Mouse (Mus musculus) macrophage (primary cell): ENCODE results near the gene Rab26. TPM values are rescaled to one million over a fixed set of nuclear protein-coding genes. Genes with fewer than 3 reads are reported as not detected.

Experiments used
- H3K27ac ChIP-seq: fragments of 350-480 bp; formaldehyde crosslinking; 2 replicates; pipeline ENCODE4 v1.9.0; 2021
- H3K36me3 ChIP-seq: fragments of 350-480 bp; formaldehyde crosslinking; 2 replicates; pipeline ENCODE4 v1.9.0; 2021; ENCODE audit errors: inconsistent target
- H3K4me3 ChIP-seq: fragments of 350-480 bp; formaldehyde crosslinking; 2 replicates; pipeline ENCODE4 v1.9.0; 2021; ENCODE audit errors: inconsistent target
- H3K79me2 ChIP-seq: fragments of 350-480 bp; formaldehyde crosslinking; 2 replicates; pipeline ENCODE4 v1.9.0; 2021; ENCODE audit errors: inconsistent target
- WGBS: methylation state at CpG from one replicate; pipeline ENCODE4 v1.1.7; 2026; ENCODE audit warnings: inconsistent platforms; ENCODE audit not compliant: missing documents; 5-methylcytosine and 5-hydroxymethylcytosine counted together
- polyA plus RNA-seq: library from polyadenylated mRNA; stranded (reverse); fragments of 250-400 nt; gene quantifications from 3 replicates; pipeline ENCODE4 v1.2.4, GENCODE M21; 2018; ENCODE audit warnings: inconsistent platforms
- total RNA-seq, 78 experiments: library from RNA; depleted of rRNA; stranded (reverse); fragments of 250-400 nt; gene quantifications; 1 replicate in 9 of 78; 2 replicates in 24 of 78; 3 replicates in 43 of 78; 4 replicates in 2 of 78; pipeline ENCODE4 v1.2.4; 2018; ENCODE audit warnings: inconsistent platforms in 56 of 78

The Rab26 gene
- 1 to 10 TPM in 15 of 26 experiments, under 1 TPM in 6, not detected in 5; 0.63 to 4.8 (median 2.2) TPM for total RNA-seq (2018; cell fraction: chromatin; rRNA removed)
- total RNA-seq (2018; cell fraction: cytosol; rRNA removed), result under 1 TPM in 6 of 26 experiments, not detected in 20; 0.05 to 0.23 (median 0.14) TPM
- 1 to 10 TPM in 10 of 26 experiments, under 1 TPM in 13, not detected in 3; 0.52 to 1.9 (median 0.94) TPM for total RNA-seq (2018; cell fraction: nucleus; rRNA removed)
- not detected in 3 replicates for polyA plus RNA-seq

DNA sequence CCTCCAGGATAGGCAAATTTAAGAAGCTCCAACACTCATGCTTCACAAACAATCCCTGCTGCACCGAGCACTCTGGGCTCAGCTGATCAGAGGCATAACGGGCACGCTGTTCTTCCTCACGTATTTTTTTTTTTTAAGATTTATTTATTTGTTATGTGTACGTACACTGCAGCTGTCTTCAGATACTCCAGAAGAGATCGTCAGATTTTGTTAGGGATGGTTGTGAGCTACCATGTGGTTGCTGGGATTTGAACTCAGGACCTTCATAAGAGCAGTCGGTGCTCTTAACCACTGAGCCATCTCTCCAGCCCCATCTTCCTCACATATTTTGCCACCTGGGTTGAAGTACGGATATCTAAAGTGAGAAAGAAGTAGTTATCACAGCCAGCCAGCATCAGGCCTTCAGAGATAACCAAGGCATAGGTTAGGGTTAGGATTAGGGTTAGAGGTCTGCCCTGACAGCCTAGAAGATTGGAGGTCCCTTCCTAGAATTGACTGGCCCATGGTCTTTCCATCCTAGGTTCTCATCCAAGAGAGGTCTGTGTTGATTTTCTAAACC, at the start of gene Rab26:
Gene Rab26, minus strand, starts transcription at position 51 of the 559 bp plus-strand sequence.
- no peak within 1 kb of the TSS for H3K27ac ChIP-seq
- WGBS, result 91% methylated on average over 7 of the region's 8 CpGs
- no peaks in the 10 kb centered on the region for H3K36me3 ChIP-seq
- peaks cover 11% of the 10 kb centered on the region; the same call in 1 of the 2 replicates for H3K79me2 ChIP-seq
- H3K4me3 ChIP-seq, result no peak within 1 kb of the TSS

DNA sequence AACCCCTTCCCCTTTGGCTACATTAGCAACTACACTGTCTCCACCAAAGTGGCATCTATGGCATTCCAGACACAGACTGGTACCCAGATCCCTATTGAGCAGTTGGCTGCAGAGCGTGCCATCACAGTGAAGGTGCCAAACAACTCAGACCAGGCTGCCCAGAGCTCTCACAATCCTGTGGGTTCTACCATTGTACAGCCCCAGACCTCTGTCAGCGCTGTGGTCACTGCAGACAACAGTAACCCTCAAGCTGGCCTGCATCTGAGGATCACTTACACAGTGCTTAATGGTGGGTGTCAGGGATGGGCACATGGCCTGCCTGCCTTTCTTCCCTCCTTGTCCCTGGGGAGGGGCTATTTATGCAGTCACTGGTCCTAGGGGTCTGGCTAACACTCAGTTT, 46.3 kb upstream of the Rab26 start:
- no peak overlapping the region for H3K4me3 ChIP-seq
- no peaks in the 10 kb centered on the region for H3K79me2 ChIP-seq
- WGBS, result 100% methylated on average over 2 of the region's 2 CpGs
- H3K27ac ChIP-seq, result no peak overlapping the region
- peaks cover 40% of the 10 kb centered on the region; the same call in 1 of the 2 replicates for H3K36me3 ChIP-seq

DNA sequence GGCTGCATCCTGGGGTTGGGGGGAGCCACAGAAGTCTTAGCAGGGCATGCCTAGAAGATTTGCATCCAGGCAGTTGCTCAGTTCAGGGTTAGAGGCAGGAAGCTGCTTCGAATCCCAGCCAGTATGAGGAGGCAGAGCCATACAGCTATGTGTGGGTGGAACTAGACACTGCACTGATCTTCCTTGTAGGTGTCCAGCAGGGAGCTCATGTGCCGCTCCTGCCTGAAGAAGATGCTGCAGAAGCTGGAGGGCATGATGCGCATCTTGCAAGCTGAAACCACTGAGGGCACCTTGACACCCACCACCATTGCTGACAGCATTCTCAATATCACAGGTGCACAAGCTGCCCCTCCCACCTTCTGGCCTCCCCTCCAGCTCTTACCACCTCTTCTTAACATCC, 45.5 kb upstream of the Rab26 start:
- WGBS, result 87% methylated on average over 3 of the region's 3 CpGs
- Histone ChIP-seq H3K27ac (no peak overlapping the region), H3K79me2 (no peaks in the 10 kb centered on the region), H3K36me3 (peaks cover 40% of the 10 kb centered on the region; the same call in 1 of the 2 replicates), H3K4me3 (no peak overlapping the region)

DNA sequence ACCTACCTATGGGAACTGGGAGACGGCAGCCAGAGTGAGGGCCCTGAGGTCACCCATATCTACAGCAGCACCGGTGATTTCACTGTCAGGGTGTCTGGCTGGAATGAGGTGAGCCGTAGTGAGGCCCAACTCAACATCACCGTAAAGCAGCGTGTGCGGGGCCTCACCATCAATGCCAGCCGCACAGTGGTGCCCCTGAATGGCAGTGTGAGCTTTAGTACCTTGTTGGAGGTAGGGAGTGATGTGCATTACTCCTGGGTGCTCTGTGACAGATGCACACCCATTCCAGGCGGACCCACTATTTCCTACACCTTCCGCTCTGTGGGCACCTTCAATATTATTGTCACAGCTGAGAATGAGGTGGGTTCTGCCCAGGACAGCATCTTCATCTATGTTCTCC, 39.8 kb upstream of the Rab26 start:
- WGBS, result 95% methylated on average over 9 of the region's 9 CpGs
- peaks cover 65% of the 10 kb centered on the region; the same call in 1 of the 2 replicates for H3K36me3 ChIP-seq
- no peak overlapping the region for H3K4me3 ChIP-seq
- no peak overlapping the region for H3K27ac ChIP-seq
- H3K79me2 ChIP-seq, result no peaks in the 10 kb centered on the region

DNA sequence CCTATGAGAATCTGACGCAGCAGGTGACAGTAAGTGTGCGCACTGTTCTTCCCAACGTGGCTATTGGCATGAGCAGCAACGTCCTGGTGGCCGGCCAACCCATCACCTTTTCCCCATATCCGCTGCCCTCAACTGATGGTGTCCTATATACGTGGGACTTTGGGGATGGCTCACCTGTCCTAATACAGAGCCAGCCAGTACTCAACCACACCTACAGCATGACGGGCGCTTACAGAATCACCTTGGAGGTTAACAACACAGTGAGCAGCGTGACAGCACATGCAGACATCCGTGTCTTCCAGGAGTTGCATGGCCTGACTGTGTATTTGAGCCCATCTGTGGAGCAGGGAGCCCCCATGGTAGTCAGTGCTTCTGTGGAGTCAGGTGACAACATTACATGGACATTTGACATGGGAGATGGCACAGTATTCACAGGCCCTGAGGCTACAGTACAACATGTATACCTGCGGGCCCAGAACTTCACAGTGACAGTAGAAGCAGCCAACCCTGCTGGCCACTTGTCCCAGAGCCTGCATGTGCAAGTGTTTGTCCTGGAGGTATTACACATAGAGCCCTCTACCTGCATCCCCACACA, 38.7 kb upstream of the Rab26 start:
- Histone ChIP-seq H3K4me3 (no peak overlapping the region), H3K27ac (no peak overlapping the region), H3K36me3 (peaks cover 61% of the 10 kb centered on the region; the same call in 1 of the 2 replicates), H3K79me2 (no peaks in the 10 kb centered on the region)
- 92% methylated on average over 12 of the region's 12 CpGs for WGBS

DNA sequence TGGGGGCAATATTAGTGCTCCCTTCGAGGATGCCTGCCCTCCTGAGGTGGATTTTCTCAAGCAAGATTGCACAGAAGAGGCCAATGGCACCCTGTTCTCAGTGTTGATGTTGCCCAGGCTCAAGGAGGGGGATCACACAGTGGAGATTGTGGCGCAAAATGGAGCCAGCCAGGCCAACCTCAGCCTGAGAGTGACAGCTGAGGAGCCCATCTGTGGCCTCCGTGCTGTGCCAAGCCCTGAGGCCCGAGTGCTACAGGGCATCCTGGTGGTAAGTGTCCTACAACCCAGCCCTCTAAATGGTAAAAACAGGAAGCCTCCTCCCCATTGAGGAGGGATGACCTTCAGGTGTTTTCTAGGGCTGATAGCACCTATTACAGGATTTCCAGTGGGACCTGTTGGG, 35.8 kb upstream of the Rab26 start:
- H3K79me2 ChIP-seq, result no peaks in the 10 kb centered on the region
- H3K36me3 ChIP-seq, result peaks cover 59% of the 10 kb centered on the region; the same call in 1 of the 2 replicates
- 89% methylated on average over 4 of the region's 4 CpGs for WGBS
- H3K4me3 ChIP-seq, result no peak overlapping the region
- no peak overlapping the region for H3K27ac ChIP-seq

DNA sequence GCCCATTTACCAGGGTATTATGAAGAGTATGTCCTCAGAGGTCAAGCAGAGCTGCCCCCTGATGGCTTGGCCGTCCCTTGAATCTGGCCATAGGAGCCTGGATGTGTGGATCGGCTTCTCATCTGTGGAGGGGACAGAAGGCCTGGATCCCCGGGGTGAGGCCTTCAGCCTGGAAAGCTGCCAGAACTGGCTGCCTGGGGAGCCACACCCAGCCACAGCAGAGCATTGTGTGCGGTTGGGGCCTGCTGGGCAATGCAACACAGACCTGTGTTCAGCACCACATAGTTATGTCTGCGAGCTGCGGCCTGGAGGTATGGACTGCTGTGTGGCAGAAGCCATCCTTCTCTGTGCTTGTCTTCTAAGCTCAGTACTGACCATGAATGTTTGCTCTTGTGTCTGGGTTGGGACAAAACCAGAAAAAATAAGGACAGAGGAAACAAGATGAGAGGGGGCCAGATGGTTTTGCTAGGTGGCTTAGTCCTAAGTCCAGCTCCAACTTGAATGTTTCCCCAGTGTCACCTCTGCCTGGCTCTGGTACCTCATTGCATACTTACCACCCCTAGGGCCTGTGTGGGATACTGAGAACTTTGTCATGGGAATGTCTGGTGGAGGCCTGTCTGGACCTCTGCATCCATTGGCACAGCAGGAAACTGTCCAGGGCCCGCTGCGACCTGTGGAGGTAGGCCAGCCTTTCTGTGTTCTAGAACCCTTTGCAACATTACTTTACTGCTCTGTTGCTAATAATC, 33.2 kb upstream of the Rab26 start:
- H3K36me3 ChIP-seq, result peaks cover 41% of the 10 kb centered on the region; the same call in 1 of the 2 replicates
- WGBS, result 82% methylated on average over 8 of the region's 8 CpGs
- no peak overlapping the region for H3K27ac ChIP-seq

DNA sequence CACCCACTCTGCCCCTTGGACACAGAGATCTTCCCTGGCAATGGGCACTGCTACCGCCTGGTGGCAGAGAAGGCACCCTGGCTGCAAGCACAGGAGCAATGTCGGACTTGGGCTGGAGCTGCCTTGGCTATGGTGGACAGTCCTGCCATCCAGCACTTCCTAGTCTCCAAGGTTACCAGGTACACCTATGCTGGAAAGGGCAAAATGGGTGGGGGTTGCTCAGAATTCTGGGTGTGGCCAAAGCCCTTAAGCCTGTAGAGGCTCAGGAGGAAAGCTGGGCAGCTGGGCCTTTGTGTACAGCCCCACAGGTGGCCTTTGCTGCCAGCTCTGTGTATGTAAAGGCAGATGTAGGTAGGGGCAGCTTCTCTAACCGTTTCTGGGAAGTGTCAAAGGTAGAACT, 31.8 kb upstream of the Rab26 start:
- H3K4me3 ChIP-seq, result no peak overlapping the region
- no peak overlapping the region for H3K27ac ChIP-seq
- peaks cover 25% of the 10 kb centered on the region; the same call in 1 of the 2 replicates for H3K79me2 ChIP-seq
- WGBS, result 97% methylated on average over 3 of the region's 3 CpGs
- H3K36me3 ChIP-seq, result peaks cover 33% of the 10 kb centered on the region; the same call in 1 of the 2 replicates

More for the DNA sequence above, 33.2 kb upstream of the Rab26 start:
- Histone ChIP-seq H3K4me3 (no peak overlapping the region), H3K79me2 (peaks cover 11% of the 10 kb centered on the region; the same call in 1 of the 2 replicates)

DNA sequence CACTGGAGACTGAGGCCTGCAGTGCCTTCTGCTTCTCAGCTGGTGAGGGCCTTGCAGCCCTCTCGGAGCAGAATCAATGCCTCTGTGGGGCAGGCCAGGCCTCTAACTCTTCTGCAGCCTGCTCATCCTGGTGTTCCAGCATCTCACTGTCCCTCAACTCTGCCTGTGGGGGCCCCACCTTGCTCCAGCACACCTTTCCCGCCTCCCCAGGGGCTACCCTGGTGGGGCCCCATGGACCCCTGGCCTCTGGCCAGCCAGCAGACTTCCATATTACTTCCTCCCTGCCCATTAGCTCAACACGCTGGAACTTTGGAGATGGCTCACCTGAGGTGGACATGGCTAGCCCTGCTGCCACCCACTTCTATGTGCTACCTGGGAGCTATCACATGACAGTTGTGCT, 31.1 kb upstream of the Rab26 start:
- H3K36me3 ChIP-seq, result peaks cover 32% of the 10 kb centered on the region; the same call in 1 of the 2 replicates
- H3K79me2 ChIP-seq, result peaks cover 27% of the 10 kb centered on the region; the same call in 1 of the 2 replicates
- no peak overlapping the region for H3K4me3 ChIP-seq
- H3K27ac ChIP-seq, result no peak overlapping the region
- WGBS, result 92% methylated on average over 2 of the region's 3 CpGs

DNA sequence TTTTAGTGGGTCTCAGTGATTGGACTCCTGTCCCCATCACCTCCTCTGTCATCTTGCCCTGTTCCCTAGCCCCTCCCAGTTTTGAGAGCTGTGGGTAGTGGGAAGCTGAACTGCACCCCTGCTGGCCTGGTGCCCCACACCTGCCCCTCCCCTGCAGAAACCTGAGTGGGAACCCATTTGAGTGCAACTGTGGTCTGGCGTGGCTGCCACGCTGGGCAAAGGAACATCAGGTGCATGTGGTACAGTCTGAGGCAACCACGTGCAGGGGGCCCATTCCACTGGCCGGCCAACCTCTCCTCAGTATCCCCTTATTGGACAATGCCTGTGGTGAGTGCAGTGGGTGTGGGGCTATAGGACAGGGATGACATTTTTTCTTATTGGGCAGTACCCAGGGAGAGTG, 30.4 kb upstream of the Rab26 start:
- no peak overlapping the region for H3K27ac ChIP-seq
- H3K4me3 ChIP-seq, result no peak overlapping the region
- peaks cover 29% of the 10 kb centered on the region; the same call in 1 of the 2 replicates for H3K79me2 ChIP-seq
- 76% methylated on average over 4 of the region's 4 CpGs for WGBS
- H3K36me3 ChIP-seq, result peaks cover 25% of the 10 kb centered on the region; the same call in 1 of the 2 replicates

DNA sequence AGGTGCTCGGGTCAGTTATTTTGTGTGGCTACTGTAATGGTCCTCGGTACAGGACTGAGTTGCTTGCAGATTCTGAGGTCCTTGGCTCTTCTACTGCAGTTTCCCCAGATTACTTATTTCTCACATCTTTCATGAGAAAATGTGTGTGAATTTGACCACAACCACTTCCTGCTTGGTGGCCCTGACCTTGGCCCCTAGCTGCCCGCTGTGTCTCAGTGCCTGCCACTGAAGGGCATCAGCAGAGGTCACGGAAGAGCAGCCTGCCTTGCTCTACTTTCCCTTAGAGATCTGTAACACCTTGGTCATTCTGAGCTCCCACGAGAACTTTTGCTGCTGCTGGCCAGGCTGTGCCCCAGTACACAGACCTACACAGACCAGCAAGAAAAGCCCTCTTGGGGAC, 29.6 kb upstream of the Rab26 start:
- H3K36me3 ChIP-seq, result peaks cover 18% of the 10 kb centered on the region; the same call in 1 of the 2 replicates
- 54% methylated on average over 5 of the region's 5 CpGs for WGBS
- H3K4me3 ChIP-seq, result no peak overlapping the region
- no peak overlapping the region for H3K27ac ChIP-seq
- H3K79me2 ChIP-seq, result peaks cover 37% of the 10 kb centered on the region; the same call in 1 of the 2 replicates

DNA sequence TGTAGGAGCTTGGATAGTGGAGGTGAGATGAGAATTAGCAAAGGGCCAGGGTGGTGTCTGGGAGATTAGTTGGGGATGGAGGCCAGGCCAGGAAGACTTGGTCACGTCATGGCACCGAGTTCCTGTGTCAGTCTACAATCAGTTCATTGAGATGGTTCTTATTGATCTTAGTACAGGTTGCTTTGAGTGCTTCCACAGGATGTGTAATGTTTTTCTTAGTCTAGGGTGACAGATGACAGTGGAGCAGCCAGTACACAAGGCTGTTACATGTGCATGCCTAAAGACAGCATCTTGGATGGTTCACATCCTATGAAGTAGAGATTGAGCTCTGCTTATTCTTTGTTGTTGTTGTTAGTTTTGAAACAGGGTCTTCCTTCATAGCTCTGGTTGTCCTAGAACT, 27.6 kb upstream of the Rab26 start:
- no peak overlapping the region for H3K4me3 ChIP-seq
- H3K36me3 ChIP-seq, result peaks cover 12% of the 10 kb centered on the region; the same call in 1 of the 2 replicates
- WGBS, result 100% methylated on average over 2 of the region's 2 CpGs
- H3K79me2 ChIP-seq, result peaks cover 55% of the 10 kb centered on the region; the same call in 1 of the 2 replicates
- no peak overlapping the region for H3K27ac ChIP-seq

DNA sequence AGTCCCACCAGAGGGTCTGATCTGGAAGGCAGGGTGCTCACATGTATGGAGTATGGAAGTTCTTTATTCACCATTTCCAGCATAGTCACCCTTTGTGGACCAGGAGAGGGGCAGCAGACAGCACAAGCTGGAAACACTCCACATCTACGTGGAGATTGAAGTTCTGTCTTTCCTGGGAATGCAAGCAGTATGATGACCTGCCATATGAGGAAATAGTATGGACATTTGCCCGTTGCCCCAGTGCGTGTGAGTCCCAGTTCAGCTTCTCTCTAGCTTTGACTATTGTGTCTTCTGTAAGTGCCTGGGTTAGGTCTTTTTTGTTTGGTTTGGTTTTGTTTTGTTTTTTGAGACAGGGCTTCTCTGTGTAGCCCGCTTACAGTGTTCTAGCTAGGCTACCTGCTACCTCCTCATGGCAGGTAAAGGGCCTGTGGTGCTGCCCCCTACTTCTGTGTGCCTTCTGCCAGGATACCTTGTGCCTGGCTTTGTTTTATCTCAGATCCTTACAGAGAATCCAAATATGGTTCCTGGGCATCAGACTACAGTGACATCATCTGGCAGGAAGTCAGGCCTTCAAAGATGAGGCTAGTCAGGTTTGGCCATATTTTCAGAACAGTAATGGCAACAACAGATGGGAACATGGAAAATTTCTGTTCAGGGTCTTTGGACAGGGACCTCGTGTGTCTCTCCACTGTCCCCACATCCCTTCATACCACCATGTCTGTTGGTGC, 26.5 kb upstream of the Rab26 start:
- H3K4me3 ChIP-seq, result no peak overlapping the region

DNA sequence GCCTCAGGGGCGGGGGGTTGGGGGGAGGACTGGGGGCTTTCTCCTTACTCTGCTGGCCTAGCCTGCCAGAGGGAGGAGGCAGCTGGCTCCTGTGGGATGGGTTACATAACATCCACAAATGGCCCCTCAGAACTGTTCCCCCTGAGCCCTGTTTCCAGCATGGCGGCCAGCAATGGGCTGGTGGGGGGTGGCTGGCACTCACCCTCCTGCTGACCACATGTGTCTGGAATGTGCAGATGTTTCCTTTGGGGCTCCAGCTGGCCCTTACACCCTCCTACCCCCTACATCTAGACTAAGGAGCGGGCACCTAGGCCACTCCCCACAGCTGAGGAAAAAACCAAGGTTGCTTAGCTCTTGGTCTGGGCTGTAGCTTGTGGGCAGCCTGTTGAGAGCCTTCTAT, 25.1 kb upstream of the Rab26 start:
- Histone ChIP-seq H3K36me3 (no peaks in the 10 kb centered on the region), H3K4me3 (no peak overlapping the region), H3K79me2 (peaks cover 76% of the 10 kb centered on the region; the same call in 1 of the 2 replicates), H3K27ac (no peak overlapping the region)
- WGBS, result 35% methylated on average over 2 of the region's 3 CpGs

More for the DNA sequence above, 26.5 kb upstream of the Rab26 start:
- H3K79me2 ChIP-seq, result peaks cover 63% of the 10 kb centered on the region; the same call in 1 of the 2 replicates
- no peak overlapping the region for H3K27ac ChIP-seq
- WGBS, result 90% methylated on average over 5 of the region's 5 CpGs
- H3K36me3 ChIP-seq, result peaks cover 7% of the 10 kb centered on the region; the same call in 1 of the 2 replicates
